Mouse (Mus musculus): Measurements from ENCODE around the gene Sox4. TPM values are rescaled to one million over a fixed set of nuclear protein-coding genes. Genes with fewer than 3 reads are reported as not detected.

Sox4 gene
- total RNA-seq (2023) = 2.1 and 4.9 TPM in 2 replicates

GRCm38 (mm10) chr13:28953581-28953991 lies at the start of gene Sox4:
Gene Sox4, minus strand, starts transcription at chr13:28953713.

Measured in neutrophil, adult 65 days (primary cell).